Mouse (Mus musculus): ENCODE data around the gene Tas2r117. TPM values are rescaled to one million over a fixed set of nuclear protein-coding genes. Genes with fewer than 3 reads are reported as not detected.

Tas2r117 gene
- not detected in 2 replicates for polyA plus RNA-seq (2014; fragmentation: Nextera tagmentation; extraction: Ambion mirVana)

- H3K36me3 ChIP-seq (ENCODE audit: control insufficient read depth, insufficient read depth, low read length), result no peaks in the 10 kb centered on the region
- ATAC-seq (replicated peaks; ENCODE audit: low FRiP score), result no peak
- no peaks in the 10 kb centered on the region for H3K4me1 ChIP-seq (replicated peaks; ENCODE audit: control insufficient read depth, insufficient read depth, low read length)
- H3K4me3 ChIP-seq (ENCODE audit: low read depth, low read length), result no peak within 1 kb of the TSS
- H3K4me2 ChIP-seq, result no peak within 1 kb of the TSS
- H3K27ac ChIP-seq (ENCODE audit: low read depth, low read length), result no peak within 1 kb of the TSS
- no peaks in the 10 kb centered on the region for H3K9me3 ChIP-seq (ENCODE audit: control insufficient read depth, low read length)
- H3K9ac ChIP-seq (ENCODE audit: low read depth, low read length), result no peak within 1 kb of the TSS
- WGBS, result 74% methylated on average over 1 of the region's 1 CpGs
- H3K27me3 ChIP-seq (replicated peaks; ENCODE audit: control insufficient read depth, insufficient read depth, low read length), result no peaks in the 10 kb centered on the region
- no peak for DNase-seq (ENCODE audit: low spot score)
These were observed at the start of gene Tas2r117 for GRCm38 (mm10) chr6:132802518-132802917. Gene Tas2r117 (plus strand): TSS chr6:132802818.

DNA sequence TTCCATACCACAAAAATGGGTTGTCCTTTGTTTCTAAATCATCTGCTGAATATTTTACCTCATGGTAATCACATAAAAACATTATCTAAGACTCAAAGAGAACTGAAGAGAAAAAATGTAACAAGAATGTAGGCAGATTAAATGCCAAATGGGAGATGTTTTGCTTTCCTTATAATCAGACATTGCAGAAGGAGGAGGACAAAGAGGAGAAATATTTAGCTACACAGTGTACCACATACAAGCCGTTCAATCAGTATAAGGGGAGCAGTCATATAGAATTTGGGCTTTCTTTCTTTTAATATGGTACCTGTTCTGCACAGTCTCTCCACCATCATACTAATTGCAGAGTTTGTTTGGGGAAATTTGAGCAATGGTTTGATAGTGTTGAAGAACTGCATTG is 48.2 kb upstream of the Tas2r117 start, which contains the start of gene Tas2r124:
Tas2r124 (plus strand) TSS at position 301 of the 400 bp plus-strand sequence.
- Histone ChIP-seq H3K4me2 (no peak within 1 kb of the TSS), H3K9ac (ENCODE audit: low read depth, low read length) (no peak within 1 kb of the TSS), H3K27me3 (replicated peaks; ENCODE audit: control insufficient read depth, insufficient read depth, low read length) (no peaks in the 10 kb centered on the region), H3K9me3 (ENCODE audit: control insufficient read depth, low read length) (no peaks in the 10 kb centered on the region), H3K27ac (ENCODE audit: low read depth, low read length) (no peak within 1 kb of the TSS), H3K4me3 (ENCODE audit: low read depth, low read length) (no peak within 1 kb of the TSS), H3K4me1 (replicated peaks; ENCODE audit: control insufficient read depth, insufficient read depth, low read length) (no peaks in the 10 kb centered on the region), H3K36me3 (ENCODE audit: control insufficient read depth, insufficient read depth, low read length) (no peaks in the 10 kb centered on the region)
- WGBS, result 71% methylated on average over 1 of the region's 1 CpGs
- ATAC-seq (replicated peaks; ENCODE audit: low FRiP score) (no peak), DNase-seq (ENCODE audit: low spot score) (no peak)

DNA sequence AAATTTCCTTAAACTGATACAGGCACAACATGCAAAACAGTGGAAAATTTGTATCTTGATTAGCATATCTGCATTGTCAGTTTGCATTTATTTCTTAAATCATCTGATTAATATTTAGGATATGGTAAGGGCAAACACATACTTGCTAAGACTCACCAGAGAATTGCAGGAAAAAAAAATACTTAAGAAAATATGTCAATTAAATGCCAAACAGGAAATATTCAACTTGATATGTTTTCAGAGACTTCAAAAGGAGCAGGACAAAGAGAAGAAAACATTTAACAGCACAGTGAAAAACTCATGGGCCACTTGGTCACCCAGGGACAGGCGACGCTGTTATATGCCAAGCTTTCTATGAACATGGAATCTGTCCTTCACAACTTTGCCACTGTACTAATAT is 40.8 kb upstream of the Tas2r117 start, which contains the start of gene Tas2r102:
Tas2r102 (plus strand) TSS at position 301 of the 400 bp plus-strand sequence.
- Histone ChIP-seq H3K9ac (ENCODE audit: low read depth, low read length) (no peak within 1 kb of the TSS), H3K4me1 (replicated peaks; ENCODE audit: control insufficient read depth, insufficient read depth, low read length) (no peaks in the 10 kb centered on the region), H3K36me3 (ENCODE audit: control insufficient read depth, insufficient read depth, low read length) (no peaks in the 10 kb centered on the region), H3K9me3 (ENCODE audit: control insufficient read depth, low read length) (no peaks in the 10 kb centered on the region), H3K27me3 (replicated peaks; ENCODE audit: control insufficient read depth, insufficient read depth, low read length) (no peaks in the 10 kb centered on the region), H3K4me2 (no peak within 1 kb of the TSS), H3K27ac (ENCODE audit: low read depth, low read length) (no peak within 1 kb of the TSS), H3K4me3 (ENCODE audit: low read depth, low read length) (no peak within 1 kb of the TSS)
- 96% methylated on average over 2 of the region's 2 CpGs for WGBS
- DNase-seq (ENCODE audit: low spot score) (no peak), ATAC-seq (replicated peaks; ENCODE audit: low FRiP score) (no peak)

DNA sequence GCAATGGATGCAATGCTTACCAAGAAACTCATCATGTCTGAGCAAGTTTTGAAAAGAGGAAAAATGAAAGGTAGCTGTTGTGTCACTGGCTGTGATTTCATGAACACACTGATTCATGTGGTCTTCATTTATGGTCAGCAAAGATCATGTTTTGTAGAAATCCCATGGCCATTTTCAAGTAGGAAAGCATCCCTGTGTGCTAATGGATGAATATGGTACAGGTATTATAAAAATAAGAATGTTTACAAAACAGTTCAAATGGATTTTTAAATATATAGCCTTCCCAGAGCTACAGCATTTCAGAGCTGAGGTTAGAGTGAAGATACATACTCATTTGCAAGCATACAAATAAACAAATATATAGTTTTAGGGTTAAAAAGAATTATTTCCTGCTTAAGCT is 24.6 kb upstream of the Tas2r117 start, which contains the start of gene Tas2r136:
Tas2r136 (minus strand) TSS at position 101 of the 400 bp plus-strand sequence.
- no peaks in the 10 kb centered on the region for H3K4me1 ChIP-seq (replicated peaks; ENCODE audit: control insufficient read depth, insufficient read depth, low read length)

DNA sequence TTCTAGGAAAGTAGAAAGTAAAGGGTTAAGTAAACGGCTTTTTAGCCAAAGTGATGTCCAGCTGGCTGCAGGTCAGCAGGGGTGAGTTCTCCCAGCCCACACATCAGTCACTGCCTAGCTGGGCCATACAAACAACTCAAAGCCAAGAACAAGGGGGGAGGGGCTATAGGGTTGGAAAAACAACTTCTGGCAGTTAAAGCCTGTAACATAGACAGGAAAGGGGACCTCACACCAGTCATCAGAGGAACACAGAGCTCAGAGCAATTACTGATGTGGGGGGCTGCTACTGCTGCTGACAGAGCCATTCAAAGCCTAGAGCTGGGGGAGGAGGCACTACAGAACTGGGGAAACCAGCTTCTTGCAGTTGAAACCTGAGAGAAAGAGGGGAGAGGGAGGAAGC is 7.2 kb upstream of the Tas2r117 start:
- Histone ChIP-seq H3K9ac (ENCODE audit: low read depth, low read length) (no peak overlapping the region), H3K4me3 (ENCODE audit: low read depth, low read length) (no peak overlapping the region), H3K36me3 (ENCODE audit: control insufficient read depth, insufficient read depth, low read length) (no peaks in the 10 kb centered on the region), H3K27ac (ENCODE audit: low read depth, low read length) (no peak overlapping the region), H3K4me2 (no peak overlapping the region), H3K4me1 (replicated peaks; ENCODE audit: control insufficient read depth, insufficient read depth, low read length) (no peaks in the 10 kb centered on the region), H3K9me3 (ENCODE audit: control insufficient read depth, low read length) (peaks cover 6% of the 10 kb centered on the region; the same call in 1 of the 2 replicates), H3K27me3 (replicated peaks; ENCODE audit: control insufficient read depth, insufficient read depth, low read length) (no peaks in the 10 kb centered on the region)
- DNase-seq (ENCODE audit: low spot score) (no peak), ATAC-seq (replicated peaks; ENCODE audit: low FRiP score) (peak; percentile 41; the same call in 1 of the 2 replicates)
- WGBS, result 35% methylated on average over 1 of the region's 1 CpGs

More for the DNA sequence above, 24.6 kb upstream of the Tas2r117 start, which contains the start of gene Tas2r136:
- H3K27me3 ChIP-seq (replicated peaks; ENCODE audit: control insufficient read depth, insufficient read depth, low read length), result no peaks in the 10 kb centered on the region
- no peaks in the 10 kb centered on the region for H3K9me3 ChIP-seq (ENCODE audit: control insufficient read depth, low read length)
- DNase-seq (ENCODE audit: low spot score), result no peak
- ATAC-seq (replicated peaks; ENCODE audit: low FRiP score), result no peak
- H3K27ac ChIP-seq (ENCODE audit: low read depth, low read length), result no peak within 1 kb of the TSS
- H3K9ac ChIP-seq (ENCODE audit: low read depth, low read length), result no peak within 1 kb of the TSS
- H3K36me3 ChIP-seq (ENCODE audit: control insufficient read depth, insufficient read depth, low read length), result no peaks in the 10 kb centered on the region
- H3K4me3 ChIP-seq (ENCODE audit: low read depth, low read length), result no peak within 1 kb of the TSS
- H3K4me2 ChIP-seq, result no peak within 1 kb of the TSS

DNA sequence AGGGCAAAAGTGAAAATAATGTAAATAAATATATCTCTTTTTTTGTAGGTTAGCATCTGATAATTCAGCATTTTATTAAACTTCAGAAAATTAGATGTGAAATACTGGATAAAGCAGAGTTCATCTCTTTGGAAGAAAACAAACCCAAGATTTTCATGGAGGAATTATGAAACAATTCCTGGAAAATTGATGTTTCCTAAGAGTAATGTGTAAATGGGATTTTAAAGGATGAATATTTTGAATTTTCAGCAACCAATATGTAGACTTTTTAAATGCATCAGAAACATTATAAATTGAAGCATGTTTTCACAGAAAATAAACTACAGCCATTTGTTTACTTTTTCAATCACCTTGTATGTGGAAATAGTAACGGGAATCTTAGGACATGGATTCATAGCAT is 44.2 kb downstream of the Tas2r117 start, which contains the start of gene Tas2r123:
Tas2r123 (plus strand) TSS at position 301 of the 400 bp plus-strand sequence.
- no peaks in the 10 kb centered on the region for H3K36me3 ChIP-seq (ENCODE audit: control insufficient read depth, insufficient read depth, low read length)
- no peaks in the 10 kb centered on the region for H3K4me1 ChIP-seq (replicated peaks; ENCODE audit: control insufficient read depth, insufficient read depth, low read length)
- DNase-seq (ENCODE audit: low spot score), result no peak
- H3K27me3 ChIP-seq (replicated peaks; ENCODE audit: control insufficient read depth, insufficient read depth, low read length), result no peaks in the 10 kb centered on the region
- no peak within 1 kb of the TSS for H3K4me2 ChIP-seq
- WGBS, result 72% methylated on average over 1 of the region's 1 CpGs
- H3K9me3 ChIP-seq (ENCODE audit: control insufficient read depth, low read length), result no peaks in the 10 kb centered on the region
- H3K9ac ChIP-seq (ENCODE audit: low read depth, low read length), result no peak within 1 kb of the TSS
- H3K27ac ChIP-seq (ENCODE audit: low read depth, low read length), result no peak within 1 kb of the TSS
- H3K4me3 ChIP-seq (ENCODE audit: low read depth, low read length), result no peak within 1 kb of the TSS
- ATAC-seq (replicated peaks; ENCODE audit: low FRiP score), result no peak

Other genes starting within 250 kb of the Tas2r117 start
- not detected in 2 replicates for gene Prh1, start 233.0 kb upstream of the Tas2r117 start, polyA plus RNA-seq (2014; fragmentation: Nextera tagmentation; extraction: Ambion mirVana)
- not detected in 2 replicates for gene Prp2, start 206.9 kb upstream of the Tas2r117 start, polyA plus RNA-seq (2014; fragmentation: Nextera tagmentation; extraction: Ambion mirVana)
- not detected in 2 replicates for gene A630073D07Rik, start 151.3 kb upstream of the Tas2r117 start, polyA plus RNA-seq (2014; fragmentation: Nextera tagmentation; extraction: Ambion mirVana)
- not detected in 2 replicates for gene Tas2r120, start 145.9 kb upstream of the Tas2r117 start, polyA plus RNA-seq (2014; fragmentation: Nextera tagmentation; extraction: Ambion mirVana)
- not detected in 2 replicates for gene Tas2r121, start 101.8 kb upstream of the Tas2r117 start, polyA plus RNA-seq (2014; fragmentation: Nextera tagmentation; extraction: Ambion mirVana)
- not detected in 2 replicates for gene Tas2r122, start 90.9 kb upstream of the Tas2r117 start, polyA plus RNA-seq (2014; fragmentation: Nextera tagmentation; extraction: Ambion mirVana)
- not detected in 2 replicates for gene Tas2r115, start 64.8 kb upstream of the Tas2r117 start, polyA plus RNA-seq (2014; fragmentation: Nextera tagmentation; extraction: Ambion mirVana)
- not detected in 2 replicates for gene Tas2r124, start 48.1 kb upstream of the Tas2r117 start, polyA plus RNA-seq (2014; fragmentation: Nextera tagmentation; extraction: Ambion mirVana)
- not detected in 2 replicates for gene Tas2r102, start 40.7 kb upstream of the Tas2r117 start, polyA plus RNA-seq (2014; fragmentation: Nextera tagmentation; extraction: Ambion mirVana)
- gene Tas2r136, start 24.7 kb upstream of the Tas2r117 start, polyA plus RNA-seq (2014; fragmentation: Nextera tagmentation; extraction: Ambion mirVana), result not detected in 2 replicates
- gene Tas2r123, start 44.3 kb downstream of the Tas2r117 start, polyA plus RNA-seq (2014; fragmentation: Nextera tagmentation; extraction: Ambion mirVana), result not detected in 2 replicates
- gene Tas2r116, start 52.6 kb downstream of the Tas2r117 start, polyA plus RNA-seq (2014; fragmentation: Nextera tagmentation; extraction: Ambion mirVana), result not detected in 2 replicates
- gene Tas2r110, start 65.2 kb downstream of the Tas2r117 start, polyA plus RNA-seq (2014; fragmentation: Nextera tagmentation; extraction: Ambion mirVana), result not detected in 2 replicates
- gene Tas2r113, start 90.2 kb downstream of the Tas2r117 start, polyA plus RNA-seq (2014; fragmentation: Nextera tagmentation; extraction: Ambion mirVana), result not detected in 2 replicates
- not detected in 2 replicates for gene Tas2r125, start 106.8 kb downstream of the Tas2r117 start, polyA plus RNA-seq (2014; fragmentation: Nextera tagmentation; extraction: Ambion mirVana)
- gene Tas2r129, start 148.3 kb downstream of the Tas2r117 start, polyA plus RNA-seq (2014; fragmentation: Nextera tagmentation; extraction: Ambion mirVana), result not detected in 2 replicates
- gene Tas2r131, start 155.1 kb downstream of the Tas2r117 start, polyA plus RNA-seq (2014; fragmentation: Nextera tagmentation; extraction: Ambion mirVana), result not detected in 2 replicates
- gene Tas2r109, start 178.1 kb downstream of the Tas2r117 start, polyA plus RNA-seq (2014; fragmentation: Nextera tagmentation; extraction: Ambion mirVana), result not detected in 2 replicates
- not detected in 2 replicates for gene Tas2r103, start 234.3 kb downstream of the Tas2r117 start, polyA plus RNA-seq (2014; fragmentation: Nextera tagmentation; extraction: Ambion mirVana)

Measured in liver, embryonic 11.5 days (tissue).